Mouse (Mus musculus) small intestine, adult 2 months (tissue): ENCODE measurements around the gene Sec16a. TPM values are rescaled to one million over a fixed set of nuclear protein-coding genes. Genes with fewer than 3 reads are reported as not detected.

Experiments used
- H3K27ac ChIP-seq: fragments of 200-500 bp; 2 replicates; pipeline ENCODE4 v1.5.1; 2012; ENCODE audit warnings: low read depth, low read length, control low read depth, inconsistent platforms; ENCODE audit not compliant: insufficient read depth
- H3K27me3 ChIP-seq: fragments of 200-500 bp; 2 replicates; pipeline ENCODE4 v1.6.1; 2012; ENCODE audit warnings: mild to moderate bottlenecking, moderate library complexity, low read length, inconsistent platforms; ENCODE audit not compliant: control insufficient read depth, insufficient read depth
- H3K36me3 ChIP-seq: fragments of 200-500 bp; 2 replicates; pipeline ENCODE4 v1.6.1; 2012; ENCODE audit warnings: mild to moderate bottlenecking, low read length, control low read depth, inconsistent platforms; ENCODE audit not compliant: control insufficient read depth, insufficient read depth
- H3K4me1 ChIP-seq: fragments of 200-500 bp; 2 replicates; pipeline ENCODE4 v1.6.1; 2012; ENCODE audit warnings: low read length, inconsistent platforms, mixed read lengths; ENCODE audit not compliant: control insufficient read depth, insufficient read depth, insufficient read length
- H3K4me3 ChIP-seq: fragments of 200-500 bp; 2 replicates; pipeline ENCODE4 v1.5.1; 2012; ENCODE audit warnings: low read depth, mild to moderate bottlenecking, control low read depth, inconsistent platforms, low read length, moderate library complexity
- CTCF ChIP-seq: fragments of 200-500 bp; IDR thresholded peaks from 2 replicates; pipeline ENCODE4 v1.5.1; 2012; ENCODE audit warnings: low read depth, mild to moderate bottlenecking, control low read depth, inconsistent platforms, low read length, moderate library complexity, mixed read lengths; ENCODE audit not compliant: insufficient replicate concordance, insufficient read length; ENCODE audit errors: extremely low read depth
- POLR2A ChIP-seq: fragments of 200-500 bp; IDR thresholded peaks from 2 replicates; pipeline ENCODE4 v1.6.1; 2012; ENCODE audit warnings: low read depth, mild to moderate bottlenecking, control low read depth, inconsistent platforms, low read length, moderate library complexity
- WGBS: fragments of 180-500 bp; shearing (Covaris S2); methylation state at CpG from one replicate; pipeline ENCODE4 v1.1.7; 2018; 5-methylcytosine and 5-hydroxymethylcytosine counted together
- polyA plus RNA-seq: library from polyadenylated mRNA; depleted of rRNA; stranded (reverse); fragments of >200 nt; gene quantifications from 2 replicates; pipeline ENCODE4 v1.2.3, GENCODE M21; 2012; rRNA removed

Sec16a gene
- polyA plus RNA-seq, 1 experiment = 105 TPM

DNA sequence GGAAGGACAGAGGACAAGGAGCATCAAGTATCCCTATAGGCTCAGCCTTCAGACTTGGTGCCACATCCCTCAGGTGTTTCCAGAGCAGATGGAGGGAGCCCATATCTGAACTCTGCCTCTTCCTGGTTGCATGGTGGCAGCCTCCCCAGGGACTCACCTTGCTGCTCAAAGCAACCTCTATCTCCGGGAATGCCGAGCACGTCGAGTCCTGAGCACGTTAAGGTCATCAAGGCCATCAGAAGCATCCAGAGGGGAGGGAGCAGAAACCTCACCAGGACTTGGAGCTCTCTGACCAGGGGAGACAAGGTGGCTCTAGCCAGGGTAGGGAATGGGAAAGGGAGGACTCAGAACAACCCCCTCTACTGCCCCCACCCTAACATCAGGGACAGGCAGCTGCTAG, 81.5 kb downstream of the Sec16a start:
- Histone ChIP-seq H3K36me3 (peaks cover 27% of the 10 kb centered on the region), H3K27me3 (no peaks in the 10 kb centered on the region), H3K4me3 (no peak overlapping the region), H3K4me1 (peaks cover 11% of the 10 kb centered on the region), H3K27ac (no peak overlapping the region)
- TF ChIP-seq CTCF (no peak), POLR2A (no peak)
- 81% methylated on average over 5 of the region's 5 CpGs for whole genome bisulfite sequencing

DNA sequence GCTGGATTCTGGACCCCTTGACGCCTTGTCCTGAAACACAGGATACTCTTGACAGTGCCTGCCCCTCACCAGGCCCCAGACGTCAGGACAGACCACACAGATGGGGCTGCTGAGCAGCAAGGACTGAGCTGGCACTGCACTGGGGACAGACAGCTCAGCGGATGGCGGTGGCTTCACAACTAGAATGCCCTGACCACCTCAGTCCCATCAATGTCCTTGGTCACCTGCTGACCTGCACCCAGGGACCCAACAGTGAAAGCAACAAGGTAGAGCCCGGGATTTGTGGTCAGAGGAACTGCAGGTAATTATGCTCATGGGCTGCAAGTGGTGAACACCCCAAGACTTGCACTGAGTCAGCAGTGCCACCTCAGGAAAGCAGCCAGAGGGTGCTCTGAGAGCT, 82.0 kb downstream of the Sec16a start:
- Histone ChIP-seq H3K27ac (no peak overlapping the region), H3K27me3 (no peaks in the 10 kb centered on the region), H3K4me3 (no peak overlapping the region), H3K4me1 (peaks cover 11% of the 10 kb centered on the region), H3K36me3 (peaks cover 23% of the 10 kb centered on the region)
- 92% methylated on average over 5 of the region's 5 CpGs for WGBS
- TF ChIP-seq POLR2A = no peak
- TF ChIP-seq CTCF = no peak

DNA sequence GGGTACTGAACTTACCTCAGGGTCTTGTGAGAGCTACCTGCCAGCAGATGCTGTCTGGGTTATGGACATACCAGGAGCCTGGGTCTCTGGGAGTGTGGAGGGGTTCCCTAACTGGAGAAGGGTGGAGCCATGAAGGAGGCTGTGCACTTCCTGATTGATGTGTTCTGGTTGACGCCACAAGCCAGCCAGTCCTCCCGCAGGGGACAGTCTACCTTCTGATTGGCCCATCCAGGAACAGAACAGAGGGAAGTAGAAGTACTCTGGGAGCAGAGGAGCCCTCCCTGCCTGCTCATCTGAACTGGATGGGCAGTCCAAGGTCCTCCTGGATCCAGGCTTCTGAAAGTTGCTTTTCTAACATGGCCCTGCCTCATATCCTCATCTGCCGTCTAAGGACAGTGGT, 84.2 kb downstream of the Sec16a start, which contains the start of gene Card9:
TSS of gene Card9 (minus strand) at position 147 of the 400 bp plus-strand sequence.
- TF ChIP-seq CTCF (no peak), POLR2A (no peak)
- H3K4me3 ChIP-seq = peak within 1 kb of the TSS; percentile 32
- 26% methylated on average over 3 of the region's 3 CpGs for WGBS
- no peak within 1 kb of the TSS for H3K27ac ChIP-seq
- H3K27me3 ChIP-seq = no peaks in the 10 kb centered on the region
- peaks cover 11% of the 10 kb centered on the region for H3K4me1 ChIP-seq
- peaks cover 6% of the 10 kb centered on the region; the same call in 1 of the 2 replicates for H3K36me3 ChIP-seq

DNA sequence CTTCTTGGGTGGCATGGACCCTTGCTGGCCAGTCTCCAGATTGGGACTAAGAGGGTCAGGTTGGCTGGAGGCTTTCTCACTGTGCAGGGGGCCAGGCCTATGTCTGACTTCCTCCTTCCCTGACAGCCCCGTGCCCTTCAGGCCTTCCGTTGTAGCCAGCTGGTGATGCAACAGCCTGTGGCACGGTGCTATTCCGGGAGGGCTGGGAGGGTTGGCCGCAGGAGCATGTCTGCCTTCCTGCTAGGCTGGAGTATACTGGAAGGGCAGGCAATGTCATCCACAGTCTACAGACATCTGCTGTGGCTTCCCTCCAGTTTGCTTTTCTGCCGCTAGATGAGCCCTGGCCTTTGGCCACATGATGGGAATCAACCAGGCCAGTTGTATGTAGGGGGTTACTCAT, 85.0 kb downstream of the Sec16a start:
- 68% methylated on average over 6 of the region's 6 CpGs for WGBS
- TF ChIP-seq CTCF (no peak), POLR2A (no peak)
- Histone ChIP-seq H3K27me3 (no peaks in the 10 kb centered on the region), H3K4me1 (peaks cover 11% of the 10 kb centered on the region), H3K27ac (no peak overlapping the region), H3K36me3 (peaks cover 2% of the 10 kb centered on the region; the same call in 1 of the 2 replicates), H3K4me3 (peak overlapping the region; percentile 32)

Other genes starting within 250 kb of the Sec16a start
- gene Lhx3, start 236.9 kb downstream of the Sec16a start, polyA plus RNA-seq = 0.13 TPM in 1 of 2 replicates, not detected in the other
- 10.9 TPM in 2 replicates for gene Qsox2, start 207.7 kb downstream of the Sec16a start, polyA plus RNA-seq
- gene Ccdc187, start 150.7 kb downstream of the Sec16a start, polyA plus RNA-seq = 0.34 and 0.36 TPM in 2 replicates
- 7.1 and 8.1 TPM in 2 replicates for gene Gpsm1, start 129.7 kb downstream of the Sec16a start, polyA plus RNA-seq
- 12.6 and 23.7 TPM in 2 replicates for gene Dnlz, start 93.1 kb downstream of the Sec16a start, polyA plus RNA-seq
- gene Card9, start 84.3 kb downstream of the Sec16a start, polyA plus RNA-seq = 3.3 and 4.5 TPM in 2 replicates
- gene Snapc4, start 64.6 kb downstream of the Sec16a start, polyA plus RNA-seq = 14.0 and 20.4 TPM in 2 replicates
- gene Entr1, start 55.9 kb downstream of the Sec16a start, polyA plus RNA-seq = 31.3 and 60.0 TPM in 2 replicates
- 12.0 and 17.7 TPM in 2 replicates for gene Pmpca, start 55.9 kb downstream of the Sec16a start, polyA plus RNA-seq
- 9.0 and 17.4 TPM in 2 replicates for gene Inpp5e, start 36.0 kb downstream of the Sec16a start, polyA plus RNA-seq
- gene Notch1, start 71.4 kb upstream of the Sec16a start, polyA plus RNA-seq = 19.6 and 21.6 TPM in 2 replicates
- gene Egfl7, start 134.8 kb upstream of the Sec16a start, polyA plus RNA-seq = 61.1 and 96.8 TPM in 2 replicates
- not detected in 2 replicates for gene Gm20532, start 141.4 kb upstream of the Sec16a start, polyA plus RNA-seq
- 288 and 515 TPM in 2 replicates for gene Agpat2, start 159.2 kb upstream of the Sec16a start, polyA plus RNA-seq
- 5.0 and 7.7 TPM in 2 replicates for gene Fam69b, start 183.2 kb upstream of the Sec16a start, polyA plus RNA-seq
- gene Lcn4, start 226.1 kb upstream of the Sec16a start, polyA plus RNA-seq = not detected in 2 replicates